Mouse (Mus musculus) megakaryocyte, embryonic 14.5 days (primary cell): Measurements from ENCODE around the gene Vmn2r83. TPM values are rescaled to one million over a fixed set of nuclear protein-coding genes. Genes with fewer than 3 reads are reported as not detected.

Source experiments
- H3K27me3 ChIP-seq: replicated peaks from 2 replicates; pipeline ENCODE3; 2012; ENCODE audit warnings: inconsistent platforms
- H3K36me3 ChIP-seq: replicated peaks from 2 replicates; pipeline ENCODE3; 2012; ENCODE audit warnings: low read length, inconsistent platforms, mixed read lengths
- H3K4me1 ChIP-seq: 2 replicates; pipeline ENCODE4 v1.6.1; 2012; ENCODE audit warnings: inconsistent platforms
- H3K4me3 ChIP-seq: replicated peaks from 2 replicates; pipeline ENCODE3; 2012; ENCODE audit warnings: moderate library complexity, mild to moderate bottlenecking, inconsistent platforms
- H3K9me3 ChIP-seq: 2 replicates; pipeline ENCODE4 v1.6.1; 2012; ENCODE audit warnings: inconsistent platforms
- FLI1 ChIP-seq: IDR thresholded peaks from 2 replicates; pipeline ENCODE4 v1.6.1; 2012; ENCODE audit warnings: low read length, inconsistent platforms, mixed read lengths
- GATA1 ChIP-seq: IDR thresholded peaks from 3 replicates; pipeline ENCODE4 v1.6.1; 2012; ENCODE audit warnings: mixed read lengths, low read length, inconsistent platforms, borderline replicate concordance
- polyA plus RNA-seq: library from polyadenylated mRNA; stranded (reverse); fragments of >175 nt; gene quantifications from 2 replicates; pipeline ENCODE4 v1.2.3, GENCODE M21; 2012; ENCODE audit warnings: low replicate concordance; ENCODE audit not compliant: insufficient read depth

Gene Vmn2r83
- polyA plus RNA-seq, 1 experiment = not detected

DNA sequence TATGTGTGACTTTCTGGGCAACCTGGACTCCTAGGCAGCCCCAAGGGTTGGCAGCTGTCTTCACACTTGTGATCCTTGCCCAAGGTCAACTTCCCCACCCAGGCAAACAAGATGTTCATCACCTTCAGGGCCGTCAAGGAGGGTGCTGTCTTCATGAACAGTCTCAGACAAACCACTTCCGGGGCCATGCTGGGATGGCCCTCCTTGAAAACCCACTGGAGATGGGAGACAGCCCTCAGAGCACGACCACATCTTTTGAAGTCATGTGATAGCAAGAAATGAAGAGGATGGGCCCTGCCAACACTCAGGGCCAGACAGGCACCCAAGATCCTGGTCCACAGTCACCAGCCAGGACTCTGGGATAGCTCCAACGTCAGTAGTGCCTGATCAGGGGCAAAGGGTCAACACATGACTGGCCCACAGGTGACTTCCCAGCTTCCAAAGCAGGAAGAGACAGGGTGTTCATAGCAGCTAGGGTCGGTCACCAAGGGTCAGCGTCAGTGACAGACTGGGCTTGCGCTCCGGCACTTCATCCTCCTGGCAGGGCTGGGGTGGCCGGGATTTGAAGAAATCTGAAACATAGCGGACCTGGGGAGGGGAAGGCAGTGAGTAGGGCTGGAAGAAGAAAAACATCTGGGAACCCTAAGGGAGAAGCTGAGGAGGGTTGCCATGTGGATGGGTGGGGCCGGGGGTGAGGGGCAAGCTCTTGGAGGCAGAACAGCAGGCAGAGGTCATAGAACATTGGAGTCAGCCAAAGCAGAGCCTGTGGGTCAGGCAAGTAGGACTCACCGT lies 58.3 kb downstream of the Vmn2r83 start:
- Histone ChIP-seq H3K36me3 (peaks cover 15% of the 10 kb centered on the region), H3K4me3 (no peak overlapping the region), H3K9me3 (no peaks in the 10 kb centered on the region; the same call in 1 of the 2 replicates), H3K27me3 (peaks cover 13% of the 10 kb centered on the region), H3K4me1 (peaks cover 24% of the 10 kb centered on the region)
- no peak for TF ChIP-seq GATA1
- no peak for TF ChIP-seq FLI1

DNA sequence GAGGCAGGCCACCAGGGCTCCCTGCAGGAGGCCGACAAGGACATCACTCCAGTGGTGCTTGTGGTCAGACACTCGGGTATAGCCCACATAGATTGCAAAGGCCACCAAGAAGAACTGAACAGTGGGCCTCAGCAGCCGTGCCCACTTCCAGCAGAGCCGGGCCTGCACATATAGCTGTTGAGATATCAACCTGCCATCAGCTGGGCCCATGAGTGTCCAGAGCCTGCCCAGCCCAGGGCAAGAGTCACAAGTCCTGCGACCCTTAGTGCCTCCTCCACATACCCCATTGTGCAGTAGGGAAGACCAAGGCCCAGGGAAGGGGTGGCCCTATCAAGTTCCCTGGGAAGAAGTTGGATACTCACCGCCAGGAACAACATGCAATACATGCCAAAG lies 58.9 kb downstream of the Vmn2r83 start:
- Histone ChIP-seq H3K4me1 (peaks cover 26% of the 10 kb centered on the region), H3K4me3 (no peak overlapping the region), H3K9me3 (no peaks in the 10 kb centered on the region; the same call in 1 of the 2 replicates), H3K27me3 (peaks cover 16% of the 10 kb centered on the region), H3K36me3 (peaks cover 15% of the 10 kb centered on the region)
- TF ChIP-seq GATA1 (no peak), FLI1 (no peak)

DNA sequence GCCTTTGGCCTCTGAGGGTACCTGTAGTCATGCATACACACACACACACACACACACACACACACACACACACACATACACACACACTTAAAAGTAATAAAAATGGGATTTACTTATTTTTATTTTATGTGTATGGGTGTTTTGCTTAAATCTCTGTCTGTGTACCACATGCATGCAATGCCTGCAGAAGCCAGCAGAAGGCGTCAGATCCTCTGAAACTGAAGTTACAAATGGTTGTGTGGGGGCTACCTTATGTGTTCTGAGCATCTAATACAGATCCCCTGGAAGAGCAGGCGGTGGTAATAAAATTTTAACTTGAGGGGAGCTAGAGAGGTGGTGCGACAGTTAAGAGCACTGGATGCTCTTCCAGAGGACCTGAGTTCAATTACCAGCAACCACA lies 59.5 kb downstream of the Vmn2r83 start:
- TF ChIP-seq GATA1 (no peak), FLI1 (no peak)
- Histone ChIP-seq H3K9me3 (no peaks in the 10 kb centered on the region; the same call in 1 of the 2 replicates), H3K4me1 (peaks cover 32% of the 10 kb centered on the region), H3K4me3 (no peak overlapping the region), H3K36me3 (peaks cover 15% of the 10 kb centered on the region), H3K27me3 (peaks cover 22% of the 10 kb centered on the region)

DNA sequence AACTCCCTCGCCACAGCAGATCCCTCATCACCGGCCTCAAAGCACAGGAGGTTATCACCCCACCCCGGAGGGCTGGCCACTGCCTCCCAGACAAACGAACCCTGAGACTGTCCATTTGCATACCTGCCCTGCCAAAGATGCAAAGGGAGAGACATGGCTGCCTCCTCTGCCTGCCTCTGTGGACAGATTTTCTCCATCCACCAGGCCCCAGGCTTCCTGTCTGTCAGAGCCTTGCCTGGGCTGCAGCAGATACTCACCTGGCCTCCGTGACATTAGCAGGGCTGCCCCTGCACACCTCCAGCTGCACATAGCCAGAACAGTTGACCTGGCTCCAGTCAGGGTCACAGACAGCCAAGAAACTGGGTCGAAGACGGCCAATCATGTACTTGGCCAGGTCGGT lies 61.7 kb downstream of the Vmn2r83 start:
- peaks cover 15% of the 10 kb centered on the region for H3K36me3 ChIP-seq
- H3K4me3 ChIP-seq = no peak overlapping the region
- TF ChIP-seq GATA1 (no peak), FLI1 (no peak)
- H3K27me3 ChIP-seq = peaks cover 43% of the 10 kb centered on the region
- H3K9me3 ChIP-seq = no peaks in the 10 kb centered on the region; the same call in 1 of the 2 replicates
- H3K4me1 ChIP-seq = peaks cover 54% of the 10 kb centered on the region

DNA sequence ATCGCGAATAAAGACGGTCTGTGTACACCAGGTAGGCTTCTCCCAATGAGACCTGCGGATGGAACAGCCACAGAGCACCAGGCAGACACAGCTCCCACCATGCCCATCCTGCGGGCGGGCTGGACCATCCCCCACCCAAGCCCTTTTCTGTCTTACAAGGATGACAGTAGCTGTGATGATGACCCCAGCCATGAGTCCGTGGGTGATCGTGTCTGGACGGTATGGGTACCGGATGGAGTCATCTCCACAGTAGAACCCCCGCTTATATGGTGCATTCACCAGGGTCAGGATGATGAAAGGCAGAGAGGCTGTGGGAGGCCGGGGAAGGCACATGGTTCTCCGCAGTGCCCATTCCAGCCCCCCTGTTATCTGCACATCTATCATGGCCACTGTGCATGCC lies 62.2 kb downstream of the Vmn2r83 start:
- no peaks in the 10 kb centered on the region; the same call in 1 of the 2 replicates for H3K9me3 ChIP-seq
- H3K4me3 ChIP-seq = no peak overlapping the region
- TF ChIP-seq FLI1 = no peak
- H3K36me3 ChIP-seq = peaks cover 15% of the 10 kb centered on the region
- peaks cover 58% of the 10 kb centered on the region for H3K4me1 ChIP-seq
- peaks cover 48% of the 10 kb centered on the region for H3K27me3 ChIP-seq

DNA sequence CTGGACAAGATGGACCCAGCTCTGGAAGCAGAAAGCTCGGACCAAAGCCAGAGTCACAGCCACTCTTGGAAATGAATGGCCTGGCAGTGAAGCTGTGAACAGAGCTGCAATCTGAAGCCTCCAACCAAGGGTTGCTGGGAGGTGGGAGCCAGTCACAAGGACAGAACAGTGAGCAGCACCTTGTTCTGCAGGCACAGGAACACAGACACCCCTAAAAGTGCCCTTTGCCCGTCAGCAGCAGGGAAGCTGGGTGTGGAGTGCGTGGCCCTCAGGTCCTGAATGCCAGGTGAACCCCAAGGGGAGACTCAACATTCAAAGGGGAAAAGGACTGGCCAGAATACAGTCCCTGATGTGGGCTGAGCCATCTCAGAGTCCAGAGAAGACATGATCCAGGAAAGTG lies 63.1 kb downstream of the Vmn2r83 start:
- Histone ChIP-seq H3K36me3 (peaks cover 14% of the 10 kb centered on the region), H3K4me1 (peaks cover 58% of the 10 kb centered on the region), H3K4me3 (no peak overlapping the region), H3K9me3 (no peaks in the 10 kb centered on the region; the same call in 1 of the 2 replicates), H3K27me3 (peaks cover 57% of the 10 kb centered on the region)
- TF ChIP-seq FLI1 = no peak
- TF ChIP-seq GATA1 = no peak

DNA sequence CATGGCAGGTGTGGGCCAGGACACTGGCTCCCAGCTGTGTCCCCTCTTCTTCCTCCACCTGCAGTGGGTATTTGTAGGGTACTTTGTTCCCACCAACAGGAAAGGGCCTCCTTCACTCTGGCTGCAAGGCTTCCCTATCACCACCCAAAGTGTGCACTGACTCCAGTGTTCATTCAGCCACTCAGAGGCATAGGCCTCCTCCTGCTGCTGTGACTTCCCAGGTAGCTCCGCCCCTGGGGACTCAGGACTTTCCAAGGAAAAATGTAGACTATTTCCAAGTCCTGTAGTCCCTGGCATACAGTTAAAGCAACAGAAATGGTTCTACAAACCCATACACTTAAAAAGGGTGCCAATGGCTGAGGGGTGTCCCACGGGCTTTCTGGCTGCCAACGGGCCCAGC lies 64.1 kb downstream of the Vmn2r83 start:
- H3K4me3 ChIP-seq = peak overlapping the region; percentile 92
- TF ChIP-seq FLI1 = no peak
- no peak for TF ChIP-seq GATA1
- H3K36me3 ChIP-seq = peaks cover 5% of the 10 kb centered on the region
- H3K4me1 ChIP-seq = peaks cover 58% of the 10 kb centered on the region
- no peaks in the 10 kb centered on the region; the same call in 1 of the 2 replicates for H3K9me3 ChIP-seq
- H3K27me3 ChIP-seq = peaks cover 64% of the 10 kb centered on the region

DNA sequence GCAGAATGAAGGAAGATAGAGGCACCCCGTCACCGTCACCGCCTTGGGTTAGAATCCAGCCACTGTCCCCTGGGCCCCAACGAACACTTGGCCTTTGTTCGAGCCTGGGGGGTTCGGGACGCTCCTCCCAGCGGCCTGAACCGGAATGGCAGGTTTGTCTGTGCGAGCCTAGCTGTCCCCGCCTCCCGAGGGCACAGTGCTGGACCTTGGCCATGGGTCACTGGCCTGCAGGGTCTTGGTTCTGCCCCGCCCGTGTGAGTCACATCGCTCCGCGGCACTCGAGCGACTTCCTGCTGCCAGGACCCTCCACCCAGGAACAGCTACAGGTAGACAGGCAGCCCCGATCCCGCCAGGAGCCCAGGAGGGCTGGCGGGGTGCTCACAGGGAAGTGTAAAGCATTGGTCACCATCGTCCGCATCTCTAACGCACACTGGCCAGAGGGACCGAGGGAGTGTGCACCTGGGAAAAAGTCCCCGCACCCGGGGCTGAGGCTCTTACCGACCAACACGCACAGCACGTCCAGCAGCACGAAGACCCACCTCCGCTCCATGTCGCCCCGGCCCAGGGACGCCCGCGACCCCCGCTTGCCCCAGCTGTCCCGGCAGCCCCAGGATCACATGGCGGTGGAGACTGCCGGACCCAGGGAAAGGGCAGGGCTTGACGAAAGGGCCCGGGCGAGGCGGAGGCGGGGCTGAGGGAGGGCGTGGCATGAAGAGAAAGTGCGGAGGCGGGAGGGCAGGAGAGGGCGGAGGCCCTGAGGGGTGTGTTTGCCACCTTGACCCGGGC lies 64.8 kb downstream of the Vmn2r83 start, which contains the start of gene Plpp2:
Gene Plpp2, minus strand, starts transcription at position 671 of the 786 bp plus-strand sequence.
- Histone ChIP-seq H3K9me3 (no peaks in the 10 kb centered on the region; the same call in 1 of the 2 replicates), H3K27me3 (peaks cover 64% of the 10 kb centered on the region), H3K4me1 (peaks cover 61% of the 10 kb centered on the region), H3K4me3 (peak within 1 kb of the TSS; percentile 92), H3K36me3 (peaks cover 4% of the 10 kb centered on the region)
- TF ChIP-seq GATA1 (no peak), FLI1 (no peak)

DNA sequence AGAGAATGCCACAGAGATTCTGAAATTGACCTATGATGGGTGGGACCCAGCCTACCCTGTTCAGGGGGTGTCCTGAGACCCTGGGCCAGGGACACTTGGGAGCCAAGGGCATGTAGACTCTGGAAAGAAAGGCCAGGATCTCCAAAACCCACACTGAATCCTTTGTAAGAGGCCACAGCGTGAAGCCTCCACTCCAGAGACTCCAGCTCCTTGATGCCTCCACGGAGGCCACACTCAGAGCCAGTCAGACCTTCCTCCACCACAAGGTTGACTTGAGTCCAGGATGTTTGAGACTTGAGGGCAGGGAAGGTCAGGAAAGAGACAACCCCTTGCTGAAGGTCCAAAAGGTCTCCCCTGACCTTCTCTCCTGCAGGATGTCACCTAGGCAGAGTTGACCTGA lies 65.9 kb downstream of the Vmn2r83 start:
- no peak overlapping the region for H3K4me3 ChIP-seq
- H3K9me3 ChIP-seq = no peaks in the 10 kb centered on the region; the same call in 1 of the 2 replicates
- TF ChIP-seq FLI1 (no peak), GATA1 (no peak)
- peaks cover 2% of the 10 kb centered on the region for H3K36me3 ChIP-seq
- H3K4me1 ChIP-seq = peaks cover 67% of the 10 kb centered on the region
- peaks cover 64% of the 10 kb centered on the region for H3K27me3 ChIP-seq

DNA sequence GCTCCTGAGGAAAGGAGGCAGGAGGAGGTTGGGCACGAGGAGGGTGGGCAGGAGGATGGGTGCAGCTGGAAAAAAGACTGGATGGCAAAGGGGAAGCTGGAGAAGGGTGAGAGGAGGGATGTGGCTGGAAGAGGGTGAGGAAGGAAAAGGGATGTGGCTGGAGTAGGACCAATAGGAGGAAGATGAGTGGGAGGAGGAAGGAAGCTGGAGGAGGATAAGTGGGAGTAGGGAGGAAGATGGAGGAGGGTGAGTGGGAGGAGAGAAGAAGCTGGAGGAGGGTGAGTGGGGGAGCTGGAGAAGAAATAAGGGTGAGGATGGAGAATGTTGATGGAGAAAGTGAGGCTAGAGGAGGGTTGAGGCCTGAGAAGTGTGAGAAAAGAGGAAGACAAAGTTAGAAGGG lies 66.9 kb downstream of the Vmn2r83 start:
- peaks cover 64% of the 10 kb centered on the region for H3K27me3 ChIP-seq
- H3K4me3 ChIP-seq = no peak overlapping the region
- no peaks in the 10 kb centered on the region for H3K9me3 ChIP-seq
- H3K4me1 ChIP-seq = peaks cover 57% of the 10 kb centered on the region
- TF ChIP-seq GATA1 (no peak), FLI1 (no peak)
- peaks cover 10% of the 10 kb centered on the region for H3K36me3 ChIP-seq
